Mouse (Mus musculus) forebrain, embryonic 16.5 days (tissue): ENCODE data around the gene Lrrc75b. TPM values are rescaled to one million over a fixed set of nuclear protein-coding genes. Genes with fewer than 3 reads are reported as not detected.
"Not testable (repeated sequence)": the region's sequence is repeated elsewhere in the genome, so short reads cannot be mapped to it uniquely, and the experiment has no call there.

Experiments used
- ATAC-seq: fragments of 200-750 bp; cut with Nextera tagmentation; 2 replicates; pipeline ENCODE4 v1.8.0; 2017; ENCODE audit warnings: mild to moderate bottlenecking, moderate library complexity
- H3K27ac ChIP-seq: fragments of 300-500 bp; sonication (generic); 2 replicates; pipeline ENCODE4 v1.5.1; 2014; ENCODE audit warnings: low read length, control low read depth
- H3K27me3 ChIP-seq: fragments of 300-500 bp; sonication (generic); replicated peaks from 2 replicates; pipeline ENCODE4 v1.6.1; 2014; ENCODE audit warnings: low read length; ENCODE audit not compliant: control insufficient read depth, insufficient read depth
- H3K36me3 ChIP-seq: fragments of 300-500 bp; sonication (generic); 2 replicates; pipeline ENCODE4 v1.6.1; 2014; ENCODE audit not compliant: control insufficient read depth, insufficient read depth
- H3K4me1 ChIP-seq: fragments of 300-500 bp; sonication (generic); replicated peaks from 2 replicates; pipeline ENCODE4 v1.6.1; 2014; ENCODE audit warnings: low read length; ENCODE audit not compliant: control insufficient read depth, insufficient read depth
- H3K4me2 ChIP-seq: fragments of 300-500 bp; sonication (generic); 2 replicates; pipeline ENCODE4 v1.6.1; 2014; ENCODE audit warnings: mild to moderate bottlenecking, low read length, control low read depth
- H3K4me3 ChIP-seq: fragments of 300-500 bp; sonication (generic); replicated peaks from 2 replicates; pipeline ENCODE4 v1.5.1; 2014; ENCODE audit warnings: mild to moderate bottlenecking, low read length, control low read depth
- H3K9ac ChIP-seq: fragments of 300-500 bp; sonication (generic); replicated peaks from 2 replicates; pipeline ENCODE4 v1.6.1; 2014; ENCODE audit warnings: low read depth, low read length, control low read depth
- H3K9me3 ChIP-seq: fragments of 300-500 bp; sonication (generic); 2 replicates; pipeline ENCODE4 v1.6.1; 2016; ENCODE audit warnings: low read length; ENCODE audit not compliant: control insufficient read depth
- WGBS: fragments of 180-500 bp; shearing (Covaris S2); extraction: QIAGEN DNeasy Blood & Tissue Kit; methylation state at CpG from one replicate; pipeline ENCODE4 v1.1.7; 2014; 5-methylcytosine and 5-hydroxymethylcytosine counted together
- polyA plus RNA-seq: library from polyadenylated mRNA; unstranded; fragments of >200 nt; fragmentation: Nextera tagmentation; extraction: Ambion mirVana; gene quantifications from 2 replicates; pipeline ENCODE4 v1.2.1, GENCODE M21; 2015

The Lrrc75b gene
- polyA plus RNA-seq, 1 experiment from 2014 or later: 23.4 TPM

DNA sequence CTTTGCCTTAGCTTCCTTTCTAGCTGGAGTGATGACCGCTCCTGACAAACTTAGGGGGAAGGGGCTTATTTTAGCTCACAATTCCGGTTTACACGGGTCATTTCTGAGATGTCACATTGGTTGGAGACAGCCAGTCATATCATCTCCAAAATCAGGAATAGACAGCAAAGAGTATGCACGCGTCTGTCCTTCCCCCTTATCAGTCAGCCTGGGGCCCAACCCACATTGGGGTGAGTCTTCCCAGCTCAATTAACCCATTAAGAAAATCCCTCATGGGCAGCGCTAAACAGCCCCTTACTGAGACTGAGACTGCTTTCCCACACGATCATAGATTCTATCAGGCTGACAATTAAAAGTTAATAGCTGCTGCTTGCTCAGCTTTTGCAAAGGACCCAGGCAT is 45.8 kb downstream of the Lrrc75b start:
- ATAC-seq: no peak
- Histone ChIP-seq H3K4me2 (no peak overlapping the region), H3K9ac (no peak overlapping the region), H3K4me1 (peaks cover 26% of the 10 kb centered on the region), H3K27ac (no peak overlapping the region), H3K36me3 (peaks cover 11% of the 10 kb centered on the region), H3K4me3 (no peak overlapping the region), H3K27me3 (no peaks in the 10 kb centered on the region), H3K9me3 (no peaks in the 10 kb centered on the region)
- 84% methylated on average over 7 of the region's 7 CpGs for WGBS

DNA sequence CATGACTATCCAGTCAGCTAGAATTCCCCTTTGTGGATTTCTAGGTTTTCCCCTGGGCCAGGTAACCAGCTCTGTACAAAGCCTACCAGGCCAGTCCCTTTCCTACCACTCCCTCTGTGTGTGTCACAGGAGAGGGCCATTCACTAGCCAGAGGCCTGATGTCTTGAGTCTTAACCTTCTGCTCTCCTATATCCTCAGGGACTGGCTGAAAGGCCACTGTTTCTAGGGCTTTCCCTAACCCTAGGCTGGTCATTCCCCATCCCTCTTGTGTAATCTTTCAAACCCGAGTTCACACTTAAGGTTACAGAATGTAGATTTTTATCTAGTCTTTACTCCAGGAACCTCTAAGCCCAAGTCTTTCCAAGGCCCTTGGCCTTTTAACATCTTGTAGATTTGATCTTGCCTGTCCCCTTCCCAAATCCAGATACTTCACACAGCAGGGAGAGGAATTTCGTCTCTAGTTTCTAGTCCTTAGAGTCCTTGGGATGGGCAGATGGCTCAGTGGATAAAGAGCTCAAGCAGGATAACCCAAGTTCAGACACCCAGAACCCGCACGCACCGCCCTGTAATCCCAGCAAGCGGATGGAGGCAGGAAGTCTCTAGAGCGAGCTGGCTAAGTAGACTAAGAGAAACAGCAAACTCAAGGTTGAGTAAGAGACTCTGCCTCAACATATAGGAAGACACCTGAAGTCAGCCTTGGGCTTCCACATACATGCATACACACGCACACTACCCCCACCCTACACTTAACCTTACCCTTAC is 46.6 kb downstream of the Lrrc75b start:
- WGBS: 94% methylated on average over 8 of the region's 8 CpGs
- H3K4me2 ChIP-seq: no peak overlapping the region

DNA sequence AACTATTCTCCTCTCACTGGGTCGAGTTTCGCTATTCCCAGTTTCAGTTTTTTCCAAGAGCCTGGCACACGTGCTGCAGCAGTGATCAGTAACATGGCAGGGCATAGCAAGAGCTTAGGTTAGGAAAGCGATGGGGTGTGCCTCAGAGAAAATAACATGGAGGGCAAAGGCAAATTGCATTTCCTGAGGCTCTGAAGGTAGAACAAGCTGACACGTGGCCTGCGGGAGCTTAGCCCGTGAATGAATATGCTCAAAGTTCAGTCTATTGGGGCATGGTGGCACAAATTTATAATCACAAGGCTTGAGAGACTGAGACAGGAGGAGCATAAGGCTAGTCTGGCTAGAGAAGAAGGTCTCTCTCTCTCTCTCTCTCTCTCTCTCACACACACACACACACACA is 47.3 kb downstream of the Lrrc75b start:
- 84% methylated on average over 7 of the region's 7 CpGs for WGBS
- peaks cover 15% of the 10 kb centered on the region for H3K4me1 ChIP-seq
- H3K27ac ChIP-seq: no peak overlapping the region
- no peaks in the 10 kb centered on the region for H3K27me3 ChIP-seq
- H3K4me3 ChIP-seq: no peak overlapping the region
- H3K9me3 ChIP-seq: no peaks in the 10 kb centered on the region
- ATAC-seq: no peak
- peaks cover 25% of the 10 kb centered on the region for H3K36me3 ChIP-seq
- no peak overlapping the region for H3K9ac ChIP-seq
- no peak overlapping the region for H3K4me2 ChIP-seq

More for the DNA sequence above, 46.6 kb downstream of the Lrrc75b start:
- H3K27me3 ChIP-seq: no peaks in the 10 kb centered on the region
- ATAC-seq: no peak
- peaks cover 18% of the 10 kb centered on the region for H3K36me3 ChIP-seq
- no peak overlapping the region for H3K9ac ChIP-seq
- H3K4me3 ChIP-seq: no peak overlapping the region
- H3K4me1 ChIP-seq: peaks cover 17% of the 10 kb centered on the region
- H3K27ac ChIP-seq: no peak overlapping the region
- H3K9me3 ChIP-seq: no peaks in the 10 kb centered on the region

DNA sequence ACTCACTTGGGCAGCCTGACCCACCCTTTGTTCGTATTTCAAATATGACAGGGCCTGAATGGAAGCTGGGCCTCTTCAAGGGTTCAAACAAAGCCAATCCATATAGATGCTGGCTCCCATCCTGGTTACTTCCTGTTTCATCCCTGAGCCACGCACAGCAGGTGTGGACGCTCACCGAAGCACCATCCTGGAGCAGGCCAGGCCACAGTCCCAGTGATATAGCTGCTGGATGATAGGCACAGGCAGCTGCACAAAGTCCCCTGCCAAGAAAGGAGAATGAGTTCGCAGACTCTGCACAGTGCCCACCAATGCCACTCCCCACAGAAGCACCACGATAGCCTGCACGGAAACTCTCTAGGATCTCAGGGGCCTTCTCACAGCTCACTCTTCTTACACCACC is 48.2 kb downstream of the Lrrc75b start:
- H3K27me3 ChIP-seq: no peaks in the 10 kb centered on the region
- ATAC-seq: no peak
- no peak overlapping the region for H3K4me3 ChIP-seq
- no peak overlapping the region for H3K27ac ChIP-seq
- 98% methylated on average over 7 of the region's 7 CpGs for WGBS
- peaks cover 15% of the 10 kb centered on the region for H3K4me1 ChIP-seq
- H3K4me2 ChIP-seq: no peak overlapping the region
- H3K9me3 ChIP-seq: no peaks in the 10 kb centered on the region
- peaks cover 28% of the 10 kb centered on the region for H3K36me3 ChIP-seq
- no peak overlapping the region for H3K9ac ChIP-seq

DNA sequence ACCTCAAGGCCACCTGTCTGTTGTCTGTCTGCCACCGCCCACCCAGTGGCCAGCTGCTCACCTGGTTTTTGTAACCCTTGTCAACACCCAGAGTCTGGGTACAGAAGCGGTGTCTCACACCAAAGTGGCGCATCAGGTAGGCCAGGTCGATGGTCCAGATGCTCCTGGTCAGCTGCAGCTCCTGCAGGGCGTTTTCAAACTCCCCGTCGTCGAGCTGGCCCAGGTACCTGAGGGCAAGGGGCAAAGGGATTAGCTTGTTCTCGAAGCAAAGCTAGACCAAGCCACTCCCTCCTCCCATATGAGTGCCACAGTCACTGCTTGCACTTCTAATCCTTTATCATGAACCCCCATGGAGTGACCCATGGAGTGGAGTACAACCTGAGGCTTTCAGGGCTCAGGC is 49.1 kb downstream of the Lrrc75b start:
- H3K27me3 ChIP-seq: no peaks in the 10 kb centered on the region
- H3K4me2 ChIP-seq: no peak overlapping the region
- no peak overlapping the region for H3K4me3 ChIP-seq
- H3K27ac ChIP-seq: no peak overlapping the region
- 93% methylated on average over 9 of the region's 9 CpGs for WGBS
- no peak for ATAC-seq
- peaks cover 28% of the 10 kb centered on the region for H3K36me3 ChIP-seq
- H3K9ac ChIP-seq: no peak overlapping the region
- peaks cover 8% of the 10 kb centered on the region for H3K4me1 ChIP-seq
- H3K9me3 ChIP-seq: no peaks in the 10 kb centered on the region

DNA sequence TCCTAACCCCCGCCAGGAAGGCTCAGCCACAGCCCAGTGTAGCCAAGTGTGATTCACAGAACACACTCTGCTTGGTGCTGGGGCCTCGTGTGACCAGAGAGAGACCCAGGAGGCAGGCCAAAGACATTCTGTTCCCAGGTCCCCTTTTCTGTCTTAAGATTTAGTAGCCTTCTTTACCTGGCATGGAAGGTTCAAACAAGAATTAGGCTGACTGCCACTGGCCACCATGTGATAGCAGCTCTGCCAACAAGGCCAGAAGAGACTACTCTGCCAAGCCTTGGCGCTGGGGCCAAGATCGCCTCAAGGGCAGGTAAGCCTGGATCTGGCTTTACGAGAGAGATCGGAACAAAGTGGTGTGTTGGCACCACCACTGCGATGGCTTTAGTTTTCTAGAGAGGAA is 49.7 kb downstream of the Lrrc75b start:
- Histone ChIP-seq H3K4me2 (no peak overlapping the region), H3K36me3 (peaks cover 28% of the 10 kb centered on the region), H3K4me3 (no peak overlapping the region), H3K27me3 (no peaks in the 10 kb centered on the region), H3K27ac (no peak overlapping the region), H3K9me3 (no peaks in the 10 kb centered on the region), H3K9ac (no peak overlapping the region), H3K4me1 (peaks cover 2% of the 10 kb centered on the region; the same call in 1 of the 2 replicates)
- ATAC-seq: no peak
- WGBS: 90% methylated on average over 7 of the region's 7 CpGs

DNA sequence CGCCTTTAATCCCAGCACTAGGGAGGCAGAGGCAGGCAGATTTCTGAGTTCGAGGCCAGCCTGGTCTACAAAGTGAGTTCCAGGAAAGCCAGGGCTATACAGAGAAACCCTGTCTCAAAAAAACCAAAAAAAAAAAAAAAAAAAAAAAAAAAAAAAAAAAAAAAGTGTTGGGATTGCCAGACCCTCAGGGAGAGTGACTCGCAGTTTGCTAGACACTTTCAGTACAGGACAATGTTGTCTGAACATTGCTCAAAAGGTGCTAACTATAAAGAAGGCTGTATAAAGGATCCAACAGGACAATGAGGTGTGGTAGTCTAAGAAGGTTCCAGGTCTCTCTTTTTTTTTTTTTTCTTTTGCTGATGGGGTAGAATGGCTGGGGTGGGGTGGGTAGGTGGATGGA is 54.2 kb downstream of the Lrrc75b start:
- ATAC-seq, H3K4me1 ChIP-seq: not testable (repeated sequence)
- whole genome bisulfite sequencing: 97% methylated on average over 3 of the region's 3 CpGs

DNA sequence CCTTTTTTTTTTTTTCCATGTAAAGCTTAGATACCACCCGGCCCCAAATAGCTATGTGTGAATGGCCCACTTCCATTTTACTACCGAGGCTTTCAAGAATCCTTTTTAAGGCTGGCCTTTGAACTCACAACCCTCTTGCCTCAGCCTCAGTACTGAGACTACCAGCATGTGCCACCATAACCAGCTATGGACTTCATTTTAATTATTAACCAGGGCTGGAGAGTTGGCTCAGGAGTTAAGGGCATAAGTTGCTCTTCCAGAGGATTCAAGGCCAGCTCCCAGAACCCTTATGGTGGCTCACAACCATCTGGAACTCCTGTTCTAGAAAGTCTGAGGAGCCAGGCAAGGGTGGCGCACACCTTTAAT is 55.0 kb downstream of the Lrrc75b start:
- H3K4me3 ChIP-seq: no peak overlapping the region
- H3K4me1 ChIP-seq: no peaks in the 10 kb centered on the region
- H3K9ac ChIP-seq: no peak overlapping the region
- no peak overlapping the region for H3K4me2 ChIP-seq
- 83% methylated on average over 3 of the region's 3 CpGs for WGBS
- no peak for ATAC-seq
- peaks cover 25% of the 10 kb centered on the region for H3K36me3 ChIP-seq
- no peaks in the 10 kb centered on the region for H3K27me3 ChIP-seq
- H3K9me3 ChIP-seq: no peaks in the 10 kb centered on the region
- no peak overlapping the region for H3K27ac ChIP-seq

More for the DNA sequence above, 54.2 kb downstream of the Lrrc75b start:
- H3K9ac ChIP-seq, H3K4me3 ChIP-seq, H3K9me3 ChIP-seq, H3K4me2 ChIP-seq, H3K27ac ChIP-seq, H3K27me3 ChIP-seq: not testable (repeated sequence)
- H3K36me3 ChIP-seq: peaks cover 25% of the 10 kb centered on the region

DNA sequence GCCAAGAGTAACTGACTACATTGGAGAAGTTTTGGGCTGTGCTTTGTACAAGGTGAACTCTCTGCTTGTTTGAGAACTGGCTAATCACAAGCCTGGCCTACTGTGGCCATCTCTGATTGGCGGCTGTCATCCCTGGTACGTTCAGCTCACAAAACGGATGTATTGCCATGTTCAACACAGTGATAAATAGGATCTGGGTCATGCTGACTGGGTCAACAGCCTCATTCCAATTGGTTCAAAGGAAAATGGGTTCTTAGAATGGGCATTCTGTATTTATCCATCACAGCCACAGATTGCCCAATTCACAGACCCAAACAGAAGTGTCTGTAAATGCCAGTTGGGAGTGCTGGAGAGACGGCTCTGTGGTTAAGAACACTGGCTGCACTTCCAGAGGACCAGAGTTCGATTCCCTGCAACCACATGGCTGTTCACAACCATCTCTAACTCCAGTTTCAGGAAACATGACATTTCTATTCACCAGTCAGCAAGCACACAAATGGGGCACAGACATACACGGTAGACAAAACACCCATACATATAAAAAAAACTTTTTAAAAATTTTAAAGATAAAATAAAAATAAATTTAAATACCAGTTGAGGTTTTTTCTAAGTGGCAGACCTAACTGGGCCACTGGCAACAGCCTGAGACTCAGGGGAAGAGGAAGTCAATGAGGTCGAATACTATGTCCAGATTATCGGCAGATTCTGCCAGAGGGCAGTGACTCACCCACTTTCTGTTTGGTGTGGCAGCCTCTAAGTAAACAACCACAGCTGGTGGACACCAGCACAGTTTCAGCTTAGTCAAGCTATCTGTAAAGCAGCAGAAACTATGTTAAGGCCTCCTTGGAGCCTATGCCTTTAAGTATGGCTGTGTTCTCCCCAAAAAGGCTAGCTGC is 55.6 kb downstream of the Lrrc75b start:
- Histone ChIP-seq H3K4me3 (no peak overlapping the region), H3K27ac (no peak overlapping the region), H3K4me2 (no peak overlapping the region), H3K36me3 (peaks cover 18% of the 10 kb centered on the region), H3K9ac (no peak overlapping the region), H3K4me1 (no peaks in the 10 kb centered on the region), H3K9me3 (no peaks in the 10 kb centered on the region), H3K27me3 (no peaks in the 10 kb centered on the region)
- 88% methylated on average over 8 of the region's 8 CpGs for WGBS
- ATAC-seq: no peak
